1 mouse cellular context compared by ENCODE assay signal in the genomic region with DNA sequence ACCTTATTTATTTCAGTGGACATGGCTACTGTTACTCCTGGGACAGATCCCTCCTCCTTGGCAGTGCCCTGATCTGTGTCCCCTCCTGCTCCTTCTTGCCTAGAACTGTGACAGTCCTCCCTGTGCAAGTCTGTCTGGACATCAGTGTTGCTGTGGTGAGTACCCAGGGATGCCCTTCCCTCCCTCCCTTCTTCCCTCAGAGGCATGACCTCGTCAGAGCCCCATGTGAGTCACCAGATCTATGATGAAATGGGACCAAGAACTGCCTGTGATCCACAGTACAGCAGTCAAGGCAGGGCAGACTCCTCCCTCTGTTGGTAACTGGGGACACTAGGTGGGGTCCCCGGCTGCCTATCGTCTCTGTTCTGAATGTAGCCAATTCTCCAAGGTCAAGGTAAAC.
TF ChIP-seq lines count a peak whose summit lies in the region.

No protein-coding gene starts in this region.

TF ChIP-seq in MEL, 35 proteins besides CTCF, POLR2A, EP300 and RAD21 (continued from another document):
- TF ChIP-seq SMC3 (IDR thresholded peaks at IDR 0.05; ENCODE audit: low read depth, low read length): peak; percentile 20; the same call in 1 of the 2 replicates
